Mouse (Mus musculus) neutrophil, adult 5-6 weeks (primary cell): ENCODE data around the gene Plxna4. TPM values are rescaled to one million over a fixed set of nuclear protein-coding genes. Genes with fewer than 3 reads are reported as not detected.

Experiments
- ATAC-seq: fragments of 151-379, 151-347 bp; 2 replicates; pipeline ENCODE4 v1.8.0; 2017; ENCODE audit warnings: mild to moderate bottlenecking, moderate TSS enrichment; ENCODE audit not compliant: insufficient number of reproducible peaks, poor library complexity, low FRiP score, severe bottlenecking; ENCODE audit errors: extremely low read depth
- total RNA-seq: library from RNA; stranded (forward); fragments of 200-1000 nt; gene quantifications from 2 replicates; pipeline ENCODE4 v1.2.3, GENCODE M21; 2017

Plxna4 gene
- total RNA-seq, 1 experiment from 2014 or later, result 0.81 TPM

DNA sequence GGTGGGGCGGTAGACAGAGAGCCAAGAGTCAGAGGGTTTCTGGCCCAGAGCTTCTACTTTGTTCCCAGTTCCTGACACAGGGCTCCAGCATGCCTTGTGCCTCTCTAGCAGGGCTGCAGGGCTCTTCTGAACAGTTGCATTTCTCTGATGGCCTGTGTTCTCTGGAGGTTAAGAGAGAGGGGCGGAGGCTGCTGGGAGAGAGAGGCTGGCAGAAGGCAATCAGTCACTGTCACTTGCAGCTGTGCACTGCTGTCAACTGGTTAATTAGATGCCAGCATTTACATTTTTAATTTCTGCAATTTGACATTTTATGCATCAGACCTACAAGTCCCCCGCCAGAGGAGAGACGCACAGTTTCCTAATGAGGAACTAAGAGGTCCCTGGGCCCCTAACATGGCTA is 434.8 kb downstream of the Plxna4 start:
- no peak for ATAC-seq

DNA sequence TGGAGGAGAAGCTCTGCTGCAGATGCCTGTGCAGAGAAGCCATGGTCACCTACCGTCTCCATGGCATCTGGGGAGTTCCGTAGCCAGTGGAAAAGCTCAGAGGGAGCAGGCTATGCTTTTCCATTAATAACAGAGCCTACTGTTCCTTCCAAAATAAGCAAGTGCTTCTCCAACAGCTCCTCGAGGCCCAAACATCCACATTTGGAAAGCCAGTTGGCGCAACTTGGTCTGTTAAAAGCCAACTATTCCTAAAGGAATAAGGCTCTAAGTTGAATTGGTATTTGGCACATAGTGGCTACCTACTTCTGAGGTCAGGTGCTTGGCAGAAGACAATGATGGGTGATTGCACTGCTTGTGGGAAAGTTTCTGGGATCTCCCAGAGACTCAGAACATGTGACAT is 437.2 kb downstream of the Plxna4 start:
- no peak for ATAC-seq

DNA sequence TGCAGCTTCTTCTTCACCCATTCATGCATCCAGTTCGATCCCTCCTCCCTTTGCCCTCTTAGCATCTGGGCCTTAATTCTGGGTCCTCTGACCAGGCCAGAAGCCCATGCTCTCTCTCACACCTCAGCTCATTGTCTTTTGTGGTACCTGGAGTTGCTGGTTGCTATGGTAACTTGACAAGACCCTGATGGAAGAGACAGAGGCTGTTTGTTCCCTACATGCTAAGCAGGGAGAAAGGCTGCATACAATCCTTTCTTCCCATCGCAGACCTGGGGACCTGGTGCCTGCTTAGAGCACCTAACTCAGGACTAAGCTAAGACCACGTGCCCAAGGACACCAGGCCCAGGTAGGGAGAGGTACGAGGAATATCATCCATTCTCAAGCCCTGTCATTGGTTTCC is 443.2 kb downstream of the Plxna4 start:
- no peak for ATAC-seq

DNA sequence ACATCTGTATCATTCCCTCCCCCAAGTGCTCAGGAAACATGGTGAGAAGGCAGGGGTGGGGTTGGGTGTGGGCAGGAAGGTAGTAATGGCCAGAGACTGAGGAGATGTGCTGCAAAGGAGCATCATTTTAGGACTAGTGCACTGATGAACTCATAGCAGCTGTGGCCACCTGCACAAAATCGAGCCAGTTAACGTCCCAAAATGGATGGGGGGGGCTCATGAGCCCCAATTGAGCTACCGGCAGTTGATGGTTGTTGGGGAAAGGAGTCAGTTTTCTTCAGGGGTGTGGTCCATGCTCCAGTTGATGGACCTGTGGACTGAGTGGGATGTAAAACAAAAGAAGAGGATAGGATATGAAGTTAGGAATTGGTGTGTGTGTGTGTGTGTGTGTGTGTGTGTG is 448.5 kb downstream of the Plxna4 start:
- ATAC-seq, result no peak

DNA sequence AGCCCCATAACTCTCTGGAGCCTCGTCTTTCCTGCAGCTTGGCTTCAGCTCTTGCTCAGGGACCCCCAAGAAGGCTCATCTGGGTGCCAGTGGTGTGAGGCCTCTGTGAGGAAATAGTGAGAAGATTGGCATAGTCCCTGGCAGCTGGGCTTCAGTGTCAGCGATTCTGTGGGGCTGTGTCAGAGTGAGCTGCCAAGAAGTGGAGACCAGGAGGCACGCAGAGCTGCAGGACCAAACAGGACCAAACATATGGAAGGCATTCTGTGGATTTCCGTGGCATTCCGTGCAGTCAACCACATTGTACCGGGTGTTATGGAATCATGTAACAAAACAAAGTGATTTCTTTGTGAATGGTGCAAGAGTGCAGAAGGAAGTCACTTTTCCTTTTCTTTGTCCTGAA is 461.1 kb downstream of the Plxna4 start:
- no peak for ATAC-seq

DNA sequence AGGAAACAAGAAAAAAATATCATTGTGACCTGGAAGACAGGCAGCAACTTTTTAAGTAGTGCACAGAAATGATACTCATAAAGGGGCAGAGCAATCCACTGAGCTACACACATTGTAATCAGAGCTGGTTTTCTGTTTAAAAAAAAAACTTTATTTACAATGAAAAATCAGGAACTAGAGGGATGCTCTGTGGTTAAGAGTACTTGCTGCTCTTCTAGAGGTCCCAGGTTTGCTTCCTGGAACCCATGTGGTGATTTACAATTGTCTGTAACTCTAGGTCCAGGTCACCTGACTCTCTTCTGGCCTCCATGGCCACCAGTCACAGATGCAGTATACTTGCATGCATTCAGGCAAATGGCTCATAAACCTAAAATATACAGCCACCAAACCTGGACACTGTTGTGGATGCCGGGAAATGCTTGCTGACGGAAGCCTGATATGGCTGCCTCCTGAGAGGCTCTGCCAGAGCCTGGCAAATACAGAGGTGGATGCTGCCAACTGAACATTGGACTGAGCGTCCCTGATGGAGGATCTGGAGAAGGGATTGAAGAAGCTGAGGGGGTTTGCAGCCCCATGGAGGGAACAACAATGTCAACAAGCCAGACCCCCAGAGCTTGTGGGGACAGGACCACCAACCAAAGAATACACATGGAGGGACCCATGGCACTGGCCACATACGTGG is 465.3 kb downstream of the Plxna4 start:
- ATAC-seq, result no peak

DNA sequence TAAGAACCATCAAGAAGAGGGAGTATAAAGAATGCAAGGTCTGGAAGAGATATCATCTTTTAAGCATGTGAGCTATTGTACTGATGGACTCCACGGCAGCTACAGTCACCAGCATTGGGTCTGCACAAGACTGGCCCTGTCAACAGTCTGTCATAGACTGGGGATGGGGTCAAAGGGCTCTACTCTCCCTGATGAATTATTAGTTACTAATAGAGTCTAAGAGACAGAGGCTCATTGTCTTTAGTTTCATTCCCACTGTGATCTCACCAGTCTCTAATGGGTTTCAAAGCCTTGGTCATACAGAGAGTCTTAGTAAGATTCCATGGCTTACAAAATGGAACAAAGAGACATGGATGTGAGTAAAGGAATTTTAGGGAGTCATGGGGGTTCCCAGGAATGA is 467.1 kb downstream of the Plxna4 start:
- no peak for ATAC-seq

DNA sequence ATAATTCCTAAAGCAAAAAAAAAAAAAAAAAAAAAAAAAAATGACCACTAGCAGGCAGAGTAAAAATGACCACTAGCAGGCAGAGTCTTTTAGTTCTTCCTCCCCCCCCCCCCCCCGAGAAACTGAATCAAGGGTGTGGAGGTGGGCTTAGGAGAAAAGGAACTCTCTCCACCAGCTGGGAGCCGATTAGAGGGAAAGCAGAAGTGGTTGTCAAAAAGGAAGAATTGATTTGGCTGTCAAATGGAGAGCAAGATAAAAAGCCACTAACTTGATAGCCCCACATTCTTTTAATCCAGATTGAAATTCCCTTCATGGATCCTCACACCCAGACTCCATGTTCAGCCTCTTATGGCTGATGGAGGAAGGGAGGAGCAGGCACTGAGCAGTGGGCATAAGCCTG is 478.8 kb downstream of the Plxna4 start:
- ATAC-seq, result no peak

DNA sequence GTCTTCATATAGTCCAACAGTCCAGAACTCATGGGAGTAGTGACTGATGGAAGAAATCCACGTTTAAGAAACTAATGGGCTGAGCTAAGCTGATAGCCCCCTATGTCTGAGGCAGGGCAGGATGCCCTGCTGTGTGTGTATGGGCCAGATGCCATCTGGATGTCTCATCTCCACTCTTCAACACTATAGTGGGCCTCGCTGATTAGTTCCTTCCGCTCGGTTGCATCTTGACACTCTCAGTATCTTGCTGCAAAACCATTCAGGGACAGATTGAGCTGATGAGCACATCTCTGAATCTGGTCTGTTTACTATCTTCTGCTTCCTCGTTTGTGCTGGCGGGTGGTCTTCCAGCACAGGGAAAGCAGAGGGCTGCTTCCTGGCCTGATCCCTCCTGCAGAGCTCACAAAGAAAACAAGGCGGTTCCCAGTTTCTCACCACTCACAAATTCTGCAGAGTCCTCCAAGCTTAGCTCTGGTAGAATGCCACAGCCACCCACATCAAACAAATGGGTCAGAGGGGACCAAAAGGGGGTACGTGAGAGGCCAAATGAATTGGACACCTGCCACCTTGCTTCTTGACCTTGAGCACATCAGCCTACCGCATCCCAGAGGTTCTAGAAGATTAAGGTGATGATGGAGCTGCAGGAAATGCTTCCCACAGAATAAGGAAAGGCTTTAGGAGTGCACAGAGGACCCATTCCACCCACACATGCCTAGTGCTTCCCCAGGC is 482.3 kb downstream of the Plxna4 start:
- no peak for ATAC-seq
